Mouse (Mus musculus) testis, postnatal 14 days (tissue): Measurements from ENCODE around the gene Ano9.
A peak's percentile ranks its signal among the peaks of the same experiment; 100 is the strongest.

Source experiments
- DNase-seq: peaks from one replicate; pipeline ENCODE4 v3.0.0; 2021; ENCODE audit warnings: low spot score

The Ano9 gene

GRCm38 (mm10) chr7:141062525-141062924 lies 55.1 kb downstream of the Ano9 start:
- DNase-seq: no peak

DNA sequence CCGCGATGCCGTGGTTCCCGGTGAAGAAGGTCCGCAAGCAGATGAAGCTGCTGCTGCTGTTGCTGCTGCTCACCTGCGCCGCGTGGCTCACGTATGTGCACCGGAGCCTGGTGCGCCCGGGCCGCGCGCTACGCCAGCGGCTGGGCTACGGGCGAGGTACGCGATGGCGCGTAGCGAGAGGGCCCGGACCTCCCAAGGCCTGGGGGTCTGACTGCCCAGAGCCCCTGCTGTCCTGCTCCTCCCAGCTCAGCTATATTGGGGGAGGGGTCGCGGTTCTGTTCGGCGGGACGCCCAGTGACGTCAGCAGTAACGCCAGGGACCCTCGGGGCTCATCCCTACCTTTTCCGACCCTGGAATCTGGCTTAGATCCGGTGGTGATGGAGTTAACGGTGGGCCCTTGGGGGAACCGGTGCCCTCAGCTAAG lies 56.3 kb downstream of the Ano9 start:
- no peak for DNase-seq

DNA sequence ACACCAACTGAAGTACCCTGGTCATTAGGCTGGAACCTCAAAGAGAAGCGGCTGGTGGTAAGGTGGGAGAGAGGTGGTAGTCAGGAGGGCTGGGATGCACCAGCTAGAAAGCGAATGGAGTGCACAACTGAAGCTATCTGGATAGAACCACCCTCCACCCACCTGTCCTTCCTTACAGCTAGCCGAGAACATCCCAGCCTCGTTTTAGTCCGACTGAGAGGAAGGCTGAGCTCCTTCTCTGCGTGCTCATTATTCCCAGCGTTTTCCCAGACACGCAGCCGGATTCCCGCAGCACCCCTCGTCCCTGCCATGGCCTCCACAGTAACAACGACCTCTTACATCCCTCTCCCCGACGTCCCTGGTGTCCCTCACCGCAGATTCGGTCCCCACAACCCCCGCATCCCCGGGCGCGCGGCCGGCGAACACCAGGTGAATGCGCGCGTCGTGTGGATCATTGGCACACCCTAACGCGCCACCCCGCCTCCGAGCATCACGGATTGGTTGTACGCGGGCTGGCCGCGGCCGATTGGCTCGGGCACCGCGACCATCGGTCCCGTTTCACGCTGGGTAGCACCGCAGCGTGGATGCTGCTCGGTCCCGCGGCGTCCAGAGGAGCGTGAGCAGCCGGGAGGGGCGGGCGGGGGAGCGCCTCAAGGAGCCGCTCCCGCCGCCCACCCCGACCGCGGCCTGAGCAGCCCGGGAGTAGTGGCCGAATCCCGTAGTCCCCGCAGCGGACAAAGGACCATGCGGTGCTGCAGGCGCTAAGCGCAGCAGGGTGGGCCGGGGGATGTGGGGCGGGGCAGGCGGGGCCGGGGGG lies 57.0 kb downstream of the Ano9 start, which contains the start of gene B4galnt4:
Gene B4galnt4 (plus strand): TSS at position 679 of the 817 bp plus-strand sequence.
- DNase-seq: peak; percentile 53

- DNase-seq: peak; percentile 56
Measured at GRCm38 (mm10) chr7:141059929-141060328, 57.7 kb downstream of the Ano9 start.

DNA sequence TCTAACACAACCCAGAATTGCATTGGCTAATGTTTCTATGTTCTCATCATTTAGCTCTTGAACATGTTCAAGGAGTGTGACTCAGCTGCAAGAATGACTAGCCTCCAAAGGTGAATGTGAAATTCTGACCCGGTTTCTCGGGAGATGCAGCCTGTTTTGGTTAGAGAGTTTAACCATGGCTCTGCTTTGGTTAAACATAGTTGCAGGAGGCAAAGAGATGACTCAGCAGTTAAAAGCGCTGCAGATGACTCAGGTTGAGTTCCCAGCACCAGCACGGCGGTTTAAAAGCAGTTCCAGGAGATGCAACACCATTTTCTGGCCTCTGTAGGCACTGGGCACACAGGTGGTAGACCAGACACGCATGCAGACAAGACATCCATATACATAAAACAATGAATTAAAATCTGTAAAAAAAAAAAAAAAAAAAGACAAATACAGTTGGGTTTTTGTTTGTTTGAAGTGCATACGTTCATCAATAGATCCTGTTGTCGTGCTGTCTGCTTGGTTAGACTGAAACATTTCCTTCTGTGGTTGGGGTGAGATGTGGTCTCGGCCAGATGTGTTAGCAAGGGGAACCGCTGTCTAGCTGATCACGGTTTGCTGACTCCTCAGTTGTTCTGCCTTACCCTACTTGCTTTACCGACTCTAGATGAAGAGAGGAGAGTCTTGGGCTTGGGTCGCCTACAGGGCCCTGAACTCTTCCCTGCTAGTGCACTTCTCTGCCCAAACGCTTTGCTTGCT lies 58.8 kb downstream of the Ano9 start:
- DNase-seq: no peak

- DNase-seq: no peak
Measured at GRCm38 (mm10) chr7:141057541-141057940, 60.1 kb downstream of the Ano9 start.

- no peak for DNase-seq
Measured at GRCm38 (mm10) chr7:141056976-141057375, 60.6 kb downstream of the Ano9 start.

DNA sequence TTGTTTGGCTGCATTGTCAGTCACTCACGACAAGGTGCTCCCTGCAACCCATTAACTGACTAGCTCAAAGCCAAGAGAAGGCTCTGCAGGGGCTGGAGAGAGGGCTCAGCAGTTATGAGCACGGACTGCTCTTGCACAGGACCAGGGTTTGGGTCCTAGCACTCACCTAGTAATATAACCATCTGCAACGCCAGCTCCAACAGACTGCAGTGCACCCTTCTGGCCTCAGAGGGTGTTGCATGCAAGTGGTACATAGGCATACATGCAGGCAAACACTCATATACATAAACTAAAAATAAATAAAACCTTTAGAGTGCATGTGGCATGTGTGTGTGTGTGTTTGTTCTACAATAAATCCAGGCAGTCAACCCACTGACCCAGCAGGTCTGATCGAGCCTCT lies 61.8 kb downstream of the Ano9 start:
- DNase-seq: no peak

DNA sequence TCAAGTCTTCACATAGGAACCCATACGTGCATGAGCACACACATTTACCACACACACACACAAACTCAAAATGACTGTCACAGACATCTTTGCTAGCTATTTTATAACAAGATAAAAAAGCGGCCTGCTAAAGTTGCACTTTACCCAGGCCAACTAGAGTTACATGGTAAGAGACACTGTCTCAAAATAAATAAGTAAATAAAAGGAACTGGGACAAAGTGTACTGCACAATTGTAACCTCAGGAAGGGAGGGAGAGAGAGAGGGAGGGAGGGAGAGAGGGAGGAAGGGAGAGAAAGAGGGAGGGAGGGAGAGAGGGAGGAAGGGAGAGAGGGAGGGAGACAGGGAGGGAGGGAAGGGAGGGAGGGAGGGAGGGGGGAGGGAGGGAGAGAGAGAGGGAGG lies 65.2 kb downstream of the Ano9 start:
- no peak for DNase-seq

GRCm38 (mm10) chr7:141052016-141052415 lies 65.6 kb downstream of the Ano9 start:
- no peak for DNase-seq
